Mouse (Mus musculus) liver, adult 2 months (tissue): Measurements from ENCODE around the gene Gm37240.

Experiments used
- CTCF ChIP-seq: fragments of 200-500 bp; IDR thresholded peaks from 2 replicates; pipeline ENCODE4 v1.5.1; 2011; ENCODE audit warnings: low read depth, low read length, control low read depth
- POLR2A ChIP-seq: fragments of 200-500 bp; IDR thresholded peaks from 2 replicates; pipeline ENCODE4 v1.6.1; 2011; ENCODE audit warnings: low read length, control low read depth; ENCODE audit not compliant: insufficient read depth; ENCODE audit errors: extremely low read depth

DNA sequence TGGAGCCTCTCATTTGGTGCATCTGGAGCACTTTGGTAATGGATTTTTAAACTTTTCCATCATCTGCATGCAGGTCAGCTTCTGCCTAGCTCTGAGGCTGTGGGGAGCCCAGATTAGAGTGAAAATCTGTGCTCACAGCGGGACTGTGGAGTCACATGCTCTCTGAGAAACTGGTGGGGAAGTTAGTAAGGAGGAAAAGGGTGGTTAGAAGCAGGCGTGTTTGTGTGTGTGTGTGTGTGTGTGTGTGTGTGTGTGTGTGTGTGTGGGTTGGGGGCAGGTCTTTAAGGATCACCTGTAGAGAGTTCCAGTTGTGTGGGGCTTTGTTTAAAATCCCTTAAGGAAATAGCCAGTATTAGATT is 1199.9 kb downstream of the Gm37240 start:
- TF ChIP-seq CTCF (no peak), POLR2A (no peak)
